Comparison of ENCODE assay signal across 8 mouse cellular contexts in the genomic region with DNA sequence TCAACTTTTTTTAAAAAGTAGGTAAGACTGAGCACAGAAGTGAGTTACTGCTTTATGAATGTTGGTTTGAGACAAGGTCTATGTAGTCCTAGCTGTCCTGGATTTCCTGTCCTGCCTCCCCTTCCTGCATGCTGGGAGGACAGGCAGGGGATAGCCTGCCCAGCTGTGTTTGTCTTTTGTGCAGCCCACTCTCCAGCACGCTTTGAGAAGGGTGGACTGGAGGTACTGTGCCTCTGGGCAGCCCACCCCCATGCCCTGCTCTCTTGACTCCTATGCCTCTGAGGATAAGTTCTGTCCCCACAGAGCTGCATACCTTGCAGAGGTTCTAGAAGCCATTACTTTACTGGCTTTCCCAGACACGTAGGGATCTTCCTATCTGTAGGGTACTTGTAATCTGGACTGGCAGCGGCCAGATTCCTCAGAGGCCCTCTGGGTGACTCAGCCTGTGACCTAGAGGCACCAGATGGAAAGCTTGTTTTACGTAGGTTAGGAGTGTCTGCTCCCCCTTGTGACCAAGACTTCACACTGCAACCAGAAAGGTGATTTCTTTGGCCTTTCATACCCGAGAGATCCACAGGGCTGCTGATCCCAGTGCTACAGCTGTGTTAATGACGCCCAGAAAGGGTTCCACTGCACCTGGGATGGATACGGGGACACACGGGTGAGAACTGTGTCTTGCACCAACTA. TPM values are rescaled to one million over a fixed set of nuclear protein-coding genes. Genes with fewer than 3 reads are reported as not detected.
DNase-seq lines count a peak whose midpoint lies in the region; ATAC-seq and TF ChIP-seq lines count a peak whose summit lies in the region.

No protein-coding gene starts in this region.

- peaks cover 40% of the 10 kb centered on the region for H3K36me3 ChIP-seq in hindbrain, embryonic 14.5 days (replicated peaks; ENCODE audit: control insufficient read depth, insufficient read depth)
- H3K36me3 ChIP-seq in limb, embryonic 11.5 days (ENCODE audit: control insufficient read depth, insufficient read depth, low read length): peaks cover 21% of the 10 kb centered on the region
- H3K36me3 ChIP-seq in midbrain, embryonic 11.5 days (ENCODE audit: control insufficient read depth, insufficient read depth, low read length): peaks cover 9% of the 10 kb centered on the region

- peak; percentile 48 to 54 for DNase-seq in right cerebral cortex, postnatal 10 days (ENCODE audit: low spot score in 2 of 2)
- DNase-seq in right cerebral cortex, postnatal 14 days: no peak
- peak; percentile 77 to 86 for DNase-seq in cerebellum, adult 2 months
- DNase-seq in frontal cortex, postnatal 36 days (ENCODE audit: low spot score in 2 of 2): peak; percentile 13 to 48
- peak; percentile 74 for DNase-seq in hindbrain, embryonic 14.5 days (ENCODE audit: low spot score)
- DNase-seq in limb, embryonic 11.5 days (ENCODE audit: low spot score): peak; percentile 72
- peak; percentile 92 for DNase-seq in midbrain, embryonic 11.5 days (ENCODE audit: low spot score, missing footprints)
- DNase-seq in spleen, postnatal 4 days (ENCODE audit: low spot score in 2 of 2): peak; percentile 64 to 75

- H3K9ac ChIP-seq in hindbrain, embryonic 14.5 days: no peak overlapping the region
- H3K9ac ChIP-seq in limb, embryonic 11.5 days (ENCODE audit: low read length): no peak overlapping the region
- no peak overlapping the region for H3K9ac ChIP-seq in midbrain, embryonic 11.5 days (ENCODE audit: low read length)

- peak; percentile 86 for TF ChIP-seq CTCF in cerebellum, adult 2 months (IDR thresholded peaks at IDR 0.05; ENCODE audit: borderline replicate concordance, insufficient read depth, low read depth, low read length)

- peaks cover 8% of the 10 kb centered on the region for H3K4me1 ChIP-seq in cerebellum, adult 2 months (ENCODE audit: control insufficient read depth, insufficient read depth, low read length)
- no peaks in the 10 kb centered on the region for H3K4me1 ChIP-seq in hindbrain, embryonic 14.5 days (replicated peaks; ENCODE audit: control insufficient read depth, insufficient read depth, low read length)
- 0 out of 2 replicates have a peak, but pooled peaks cover 3% of the 10 kb centered on the region for H3K4me1 ChIP-seq in limb, embryonic 11.5 days (ENCODE audit: control insufficient read depth, insufficient read depth, low read length)
- no peaks in the 10 kb centered on the region for H3K4me1 ChIP-seq in midbrain, embryonic 11.5 days (ENCODE audit: control insufficient read depth, insufficient read depth, low read length)

- no peaks in the 10 kb centered on the region for H3K9me3 ChIP-seq in hindbrain, embryonic 14.5 days (ENCODE audit: control insufficient read depth, low read length)
- H3K9me3 ChIP-seq in limb, embryonic 11.5 days (ENCODE audit: control insufficient read depth, low read length): no peaks in the 10 kb centered on the region
- no peaks in the 10 kb centered on the region for H3K9me3 ChIP-seq in midbrain, embryonic 11.5 days (ENCODE audit: control insufficient read depth, low read length)

- no peak overlapping the region for H3K4me3 ChIP-seq in cerebellum, adult 2 months (replicated peaks; ENCODE audit: insufficient read depth, low read depth, low read length)
- no peak overlapping the region for H3K4me3 ChIP-seq in hindbrain, embryonic 14.5 days (replicated peaks; ENCODE audit: low read length)
- H3K4me3 ChIP-seq in limb, embryonic 11.5 days (ENCODE audit: low read depth, low read length): no peak overlapping the region
- H3K4me3 ChIP-seq in midbrain, embryonic 11.5 days (ENCODE audit: low read depth, low read length): no peak overlapping the region

- H3K27ac ChIP-seq in cerebellum, adult 2 months (ENCODE audit: insufficient read depth, low read length): peak overlapping the region; percentile 76
- H3K27ac ChIP-seq in hindbrain, embryonic 14.5 days: no peak overlapping the region
- no peak overlapping the region for H3K27ac ChIP-seq in limb, embryonic 11.5 days (replicated peaks; ENCODE audit: low read depth, low read length)
- no peak overlapping the region; the same call in 1 of the 2 replicates for H3K27ac ChIP-seq in midbrain, embryonic 11.5 days (ENCODE audit: low read depth, low read length)

- WGBS in cerebellum, adult 2 months: 21% methylated on average over 8 of the region's 8 CpGs
- 38% methylated on average over 8 of the region's 8 CpGs for WGBS in hindbrain, embryonic 14.5 days
- WGBS in limb, embryonic 11.5 days: 31% methylated on average over 8 of the region's 8 CpGs
- 39% methylated on average over 8 of the region's 8 CpGs for WGBS in midbrain, embryonic 11.5 days

- TF ChIP-seq POLR2A in cerebellum, adult 2 months (IDR thresholded peaks at IDR 0.05; ENCODE audit: borderline replicate concordance, insufficient read depth, low read length): peak; percentile 31; the same call in 1 of the 2 replicates

- no peaks in the 10 kb centered on the region for H3K27me3 ChIP-seq in cerebellum, adult 2 months (ENCODE audit: control insufficient read depth, insufficient read depth, low read length)
- no peaks in the 10 kb centered on the region for H3K27me3 ChIP-seq in hindbrain, embryonic 14.5 days (ENCODE audit: control insufficient read depth, insufficient read depth, low read length)
- H3K27me3 ChIP-seq in limb, embryonic 11.5 days (ENCODE audit: control insufficient read depth, insufficient read depth, low read length): no peaks in the 10 kb centered on the region
- H3K27me3 ChIP-seq in midbrain, embryonic 11.5 days (ENCODE audit: control insufficient read depth, insufficient read depth, low read length): no peaks in the 10 kb centered on the region

- ATAC-seq in hindbrain, embryonic 14.5 days (ENCODE audit: low FRiP score): peak; percentile 65; the same call in 1 of the 2 replicates
- ATAC-seq in limb, embryonic 11.5 days (ENCODE audit: insufficient number of reproducible peaks, low FRiP score, low TSS enrichment, low read depth): peak; percentile 31; the same call in 1 of the 2 replicates
- ATAC-seq in midbrain, embryonic 11.5 days (ENCODE audit: low FRiP score): peak; percentile 75

- H3K4me2 ChIP-seq in hindbrain, embryonic 14.5 days (replicated peaks): no peak overlapping the region
- no peak overlapping the region for H3K4me2 ChIP-seq in limb, embryonic 11.5 days (ENCODE audit: low read depth, severe bottlenecking)
- no peak overlapping the region for H3K4me2 ChIP-seq in midbrain, embryonic 11.5 days

RNA-seq across cellular contexts. Expression of a gene that starts 17.9 kb away (rescaled TPM):
- polyA plus RNA-seq in cerebellum, adult 2 months (2012; rRNA removed): 17.0 and 20.3 TPM in 2 replicates
- polyA plus RNA-seq in hindbrain, embryonic 14.5 days (2014; fragmentation: Nextera tagmentation; extraction: Ambion mirVana): 20.3 and 21.0 TPM in 2 replicates
- polyA plus RNA-seq in limb, embryonic 11.5 days (2014; fragmentation: Nextera tagmentation; extraction: Ambion mirVana): 5.0 and 6.8 TPM in 2 replicates
- polyA plus RNA-seq in midbrain, embryonic 11.5 days (2014; fragmentation: Nextera tagmentation; extraction: Ambion mirVana): 6.3 and 8.3 TPM in 2 replicates

RNA-seq across cellular contexts. Expression of a gene that starts 39.5 kb away (rescaled TPM):
- polyA plus RNA-seq in cerebellum, adult 2 months (2012; rRNA removed): 81.1 and 91.1 TPM in 2 replicates
- polyA plus RNA-seq in hindbrain, embryonic 14.5 days (2014; fragmentation: Nextera tagmentation; extraction: Ambion mirVana): 17.0 TPM in 2 replicates
- 20.2 and 23.8 TPM in 2 replicates for polyA plus RNA-seq in limb, embryonic 11.5 days (2014; fragmentation: Nextera tagmentation; extraction: Ambion mirVana)
- 17.9 and 20.2 TPM in 2 replicates for polyA plus RNA-seq in midbrain, embryonic 11.5 days (2014; fragmentation: Nextera tagmentation; extraction: Ambion mirVana)

RNA-seq across cellular contexts. Expression of a gene that starts 52.6 kb away (rescaled TPM):
- 60.1 and 61.1 TPM in 2 replicates for polyA plus RNA-seq in cerebellum, adult 2 months (2012; rRNA removed)
- 51.3 and 51.6 TPM in 2 replicates for polyA plus RNA-seq in hindbrain, embryonic 14.5 days (2014; fragmentation: Nextera tagmentation; extraction: Ambion mirVana)
- polyA plus RNA-seq in limb, embryonic 11.5 days (2014; fragmentation: Nextera tagmentation; extraction: Ambion mirVana): 7.9 and 9.6 TPM in 2 replicates
- polyA plus RNA-seq in midbrain, embryonic 11.5 days (2014; fragmentation: Nextera tagmentation; extraction: Ambion mirVana): 9.8 and 10.3 TPM in 2 replicates
